In the genomic region with DNA sequence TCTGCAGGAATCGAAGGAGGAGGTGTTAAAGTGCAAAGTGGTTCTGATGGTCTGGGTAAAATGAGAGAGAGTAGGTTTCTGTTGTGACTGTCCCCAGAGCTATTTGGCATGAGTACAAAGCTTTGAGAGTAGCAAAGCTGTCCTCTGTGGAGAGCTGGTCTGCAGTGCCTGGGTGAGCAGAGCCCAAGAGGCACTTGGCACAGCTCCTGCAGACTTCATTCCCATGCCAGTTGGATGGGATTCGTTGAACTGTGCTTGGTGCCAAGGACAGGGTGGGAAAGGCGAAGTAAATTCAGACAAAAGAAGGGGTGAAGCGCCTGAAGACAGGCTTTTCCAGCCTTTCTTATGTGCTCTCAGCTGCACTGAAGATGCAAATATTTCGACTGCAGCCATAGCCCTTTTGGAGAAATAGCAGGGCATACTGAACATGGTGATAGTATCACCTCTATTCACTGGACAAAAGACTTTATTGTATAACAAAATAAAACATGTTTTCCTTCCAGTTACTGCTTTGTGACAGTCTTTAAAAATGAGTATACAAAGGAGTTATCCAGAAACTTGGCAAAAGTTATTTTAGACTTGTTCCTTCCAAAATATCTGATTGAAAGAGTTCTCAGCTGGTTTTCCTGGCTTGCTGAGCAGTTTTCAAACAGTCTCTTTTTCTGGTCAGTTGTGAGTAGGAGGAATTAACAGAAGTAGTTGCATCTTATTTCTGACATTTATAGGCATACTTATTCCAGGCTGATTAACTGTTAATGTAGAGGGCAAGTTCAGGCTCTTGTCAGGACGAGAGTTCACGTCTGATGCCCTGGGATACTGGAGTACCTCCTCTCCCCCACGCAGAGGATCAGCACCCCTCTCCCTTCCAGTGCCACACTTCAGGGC, we compare ENCODE assay signal across 9 mouse cellular contexts. TPM values are rescaled to one million over a fixed set of nuclear protein-coding genes. Genes with fewer than 3 reads are reported as not detected.
A peak's percentile ranks its signal among the peaks of the same experiment; 100 is the strongest.
DNase-seq lines count a peak whose midpoint lies in the region; ATAC-seq lines count a peak whose summit lies in the region.
"Had no signal": no experiment of that assay in that cellular context is flagged by ENCODE, and none has a peak within 500 bp of the region (broad histone marks: within the 10 kb centered on the region; RNA-seq: fewer than 3 reads in every experiment).

No protein-coding gene starts in this region.

- intact Hi-C loops in left cerebral cortex, postnatal 4 days (cut with DNase I), result no loop called here

- H3K4me1 ChIP-seq in kidney, embryonic 15.5 days, result no peaks in the 10 kb centered on the region
- H3K4me1 ChIP-seq in heart, embryonic 16.5 days (ENCODE audit: control insufficient read depth, insufficient read depth, low read length), result peaks cover 5% of the 10 kb centered on the region

- WGBS in kidney, embryonic 15.5 days, result 56% methylated on average over 8 of the region's 8 CpGs
- WGBS in heart, embryonic 16.5 days, result 53% methylated on average over 8 of the region's 8 CpGs

- ATAC-seq in kidney, embryonic 15.5 days (replicated peaks; ENCODE audit: low FRiP score), result no peak
- peak; percentile 77 for ATAC-seq in heart, embryonic 16.5 days (replicated peaks; ENCODE audit: extremely low read depth, insufficient read depth, low FRiP score)

- H3K36me3 ChIP-seq in kidney, embryonic 15.5 days, result no peaks in the 10 kb centered on the region
- no peaks in the 10 kb centered on the region for H3K36me3 ChIP-seq in heart, embryonic 16.5 days (ENCODE audit: control insufficient read depth, insufficient read depth)
- H3K36me3 ChIP-seq: heart, embryonic 13.5 days had no signal

- no peak overlapping the region for H3K27ac ChIP-seq in kidney, embryonic 15.5 days
- H3K27ac ChIP-seq in heart, embryonic 16.5 days (ENCODE audit: low read length), result 0 out of 2 replicates have a peak overlapping the region, but pooled peaks have one; percentile 11
- H3K27ac ChIP-seq: heart, embryonic 13.5 days had no signal

- no peak overlapping the region for H3K4me2 ChIP-seq in kidney, embryonic 15.5 days
- H3K4me2 ChIP-seq in heart, embryonic 16.5 days (ENCODE audit: low read depth, low read length), result no peak overlapping the region
- H3K4me2 ChIP-seq: heart, embryonic 13.5 days had no signal

- H3K4me3 ChIP-seq in kidney, embryonic 15.5 days (replicated peaks), result no peak overlapping the region
- no peak overlapping the region for H3K4me3 ChIP-seq in heart, embryonic 16.5 days (ENCODE audit: low read length)
- H3K4me3 ChIP-seq: heart, embryonic 13.5 days had no signal

- DNase-seq in kidney, postnatal 4 days, result peak; percentile 12
- peak; percentile 67 for DNase-seq in cerebellum, adult 9-11 months
- peak; percentile 93 for DNase-seq in left cerebral cortex, postnatal 4 days
- DNase-seq in right cerebral cortex, postnatal 4 days, result peak; percentile 64
- DNase-seq in spleen, postnatal 4 days (ENCODE audit: low spot score in 2 of 2), result no peak
- DNase-seq in natural killer cell, adult 2 months (ENCODE audit: low spot score in 2 of 2), result no peak

- H3K27me3 ChIP-seq in kidney, embryonic 15.5 days, result no peaks in the 10 kb centered on the region
- no peaks in the 10 kb centered on the region for H3K27me3 ChIP-seq in heart, embryonic 16.5 days (ENCODE audit: control insufficient read depth, insufficient read depth, low read length)
- H3K27me3 ChIP-seq: heart, embryonic 13.5 days had no signal

- H3K9me3 ChIP-seq in kidney, embryonic 15.5 days (replicated peaks), result no peaks in the 10 kb centered on the region
- H3K9me3 ChIP-seq in heart, embryonic 16.5 days (replicated peaks; ENCODE audit: control insufficient read depth, low read length), result no peaks in the 10 kb centered on the region
- H3K9me3 ChIP-seq: heart, embryonic 13.5 days had no signal

- H3K9ac ChIP-seq in kidney, embryonic 15.5 days, result no peak overlapping the region
- no peak overlapping the region for H3K9ac ChIP-seq in heart, embryonic 16.5 days (ENCODE audit: low read length)
- H3K9ac ChIP-seq: heart, embryonic 13.5 days had no signal

RNA-seq across cellular contexts. Expression of gene C1d, which starts 48.9 kb away (rescaled TPM):
- polyA plus RNA-seq in kidney, embryonic 15.5 days (2015; fragmentation: Nextera tagmentation; extraction: Ambion mirVana), result 95.0 and 102 TPM in 2 replicates
- polyA plus RNA-seq in heart, embryonic 16.5 days (2015; fragmentation: Nextera tagmentation; extraction: Ambion mirVana), result 59.3 and 70.6 TPM in 2 replicates
- total RNA-seq in left cerebral cortex, postnatal 4 days (2021), result 10 to 100 TPM; 76.2 to 77.6 TPM

Comparison
In these comparisons a context has a peak if more than half of its experiments do, and no peak if none do; other contexts are left out.
1. DNase-seq: peak in kidney, postnatal 4 days (2 of 2), cerebellum, adult 9-11 months (single experiment), left cerebral cortex, postnatal 4 days (single experiment) and right cerebral cortex, postnatal 4 days (single experiment); none in spleen, postnatal 4 days (0 of 2) and natural killer cell, adult 2 months (0 of 2).